Mouse (Mus musculus) ovary, adult 2 months (tissue): Measurements from ENCODE around the gene Cchcr1. TPM values are rescaled to one million over a fixed set of nuclear protein-coding genes. Genes with fewer than 3 reads are reported as not detected.

Source experiments
- polyA plus RNA-seq: library from polyadenylated mRNA; depleted of rRNA; stranded (reverse); fragments of >200 nt; gene quantifications from 2 replicates; pipeline ENCODE4 v1.2.3, GENCODE M21; 2012; rRNA removed

Cchcr1 gene
- 14.6 and 15.2 TPM in 2 replicates for polyA plus RNA-seq

DNA sequence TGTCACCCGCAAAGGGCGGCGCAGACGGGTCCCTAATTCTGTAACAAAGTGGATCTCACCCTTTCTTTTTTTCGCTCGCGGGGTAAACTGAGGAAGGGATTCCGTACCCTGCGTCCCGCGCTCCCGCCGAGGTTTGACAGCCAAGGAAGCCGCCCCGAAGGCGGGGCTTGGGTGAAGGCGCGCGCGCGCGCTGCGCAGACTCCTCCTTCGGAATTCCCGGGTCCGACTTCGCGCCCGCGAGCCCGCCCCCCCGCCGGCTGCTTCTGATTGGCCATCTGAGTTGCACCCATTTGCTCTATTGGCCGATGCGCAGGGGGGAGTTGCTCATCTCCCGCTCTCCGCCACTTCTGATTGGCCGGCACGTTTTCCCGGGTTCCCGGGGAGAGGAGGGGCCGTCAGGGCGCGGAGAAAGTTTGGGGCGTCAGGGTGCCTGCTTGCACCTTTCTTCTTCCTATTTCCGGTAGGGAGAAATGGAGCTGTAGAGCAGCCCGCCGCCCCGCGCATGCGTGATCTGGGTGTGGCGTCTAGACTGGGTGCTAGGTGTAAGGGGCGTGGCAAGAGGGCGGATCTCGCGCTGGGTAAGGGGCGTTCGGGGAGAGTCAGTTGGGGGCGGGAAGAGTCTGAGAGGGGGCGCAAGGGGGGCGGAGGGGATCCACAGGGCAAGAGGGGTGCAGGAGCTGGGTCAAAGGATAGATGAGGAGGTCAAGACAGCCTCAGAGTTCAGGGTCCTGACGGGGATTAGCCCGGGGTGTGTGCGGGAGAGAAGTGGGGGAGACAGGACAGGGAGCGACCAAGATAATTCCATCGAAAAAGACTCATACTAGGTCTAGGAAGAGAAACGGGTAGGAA lies at the start of gene Cchcr1, which contains the start of gene Tcf19:
Cchcr1 (plus strand) TSS at position 449 of the 849 bp plus-strand sequence.
Tcf19 (minus strand) TSS at position 173 of the 849 bp plus-strand sequence.

DNA sequence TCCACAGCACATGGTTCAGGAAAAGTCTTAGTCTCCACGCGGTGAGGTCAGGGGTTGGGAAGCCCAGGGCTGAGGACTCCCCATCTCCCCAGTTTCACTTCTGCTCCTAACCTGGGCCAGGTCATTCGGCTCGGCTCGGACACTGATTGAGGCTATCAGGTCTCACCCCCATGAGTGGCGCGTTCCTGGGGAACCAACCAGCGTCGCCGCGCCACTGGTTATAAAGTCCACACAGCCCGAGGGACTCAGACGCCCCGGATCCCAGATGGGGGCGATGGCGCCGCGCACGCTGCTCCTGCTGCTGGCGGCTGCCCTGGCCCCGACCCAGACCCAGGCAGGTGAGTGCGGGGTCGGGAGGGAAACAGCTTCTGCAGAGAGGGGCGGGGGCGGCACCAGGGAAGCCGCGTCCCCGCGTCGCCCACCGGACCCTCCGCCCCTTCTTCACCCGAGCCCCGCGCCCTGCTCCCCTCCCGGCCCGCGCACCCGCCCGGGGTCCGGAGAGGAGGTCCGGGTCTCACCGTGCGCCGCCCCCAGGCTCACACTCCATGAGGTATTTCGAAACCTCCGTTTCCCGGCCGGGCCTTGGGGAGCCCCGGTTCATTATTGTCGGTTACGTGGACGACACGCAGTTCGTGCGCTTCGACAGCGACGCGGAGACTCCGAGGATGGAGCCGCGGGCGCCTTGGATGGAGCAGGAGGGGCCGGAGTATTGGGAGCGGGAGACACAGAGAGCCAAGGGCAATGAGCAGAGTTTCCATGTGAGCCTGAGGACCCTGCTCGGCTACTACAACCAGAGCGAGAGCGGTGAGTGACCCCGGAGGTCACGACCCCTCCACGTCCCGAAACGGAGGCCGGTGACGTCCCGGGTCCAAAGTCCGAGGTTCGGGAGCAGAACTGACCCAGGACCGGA lies 46.8 kb upstream of the Cchcr1 start, which contains the start of gene H2-Q10:
H2-Q10 (plus strand) TSS at position 248 of the 910 bp plus-strand sequence.

GRCm38 (mm10) chr17:35505776-35506175 lies 11.1 kb upstream of the Cchcr1 start, which contains the start of gene Pou5f1:
Pou5f1 (plus strand) TSS chr17:35506018.

GRCm38 (mm10) chr17:35532901-35533300 lies 16.0 kb downstream of the Cchcr1 start, which contains the start of gene Psors1c2:
Psors1c2 (plus strand) TSS chr17:35533201.

DNA sequence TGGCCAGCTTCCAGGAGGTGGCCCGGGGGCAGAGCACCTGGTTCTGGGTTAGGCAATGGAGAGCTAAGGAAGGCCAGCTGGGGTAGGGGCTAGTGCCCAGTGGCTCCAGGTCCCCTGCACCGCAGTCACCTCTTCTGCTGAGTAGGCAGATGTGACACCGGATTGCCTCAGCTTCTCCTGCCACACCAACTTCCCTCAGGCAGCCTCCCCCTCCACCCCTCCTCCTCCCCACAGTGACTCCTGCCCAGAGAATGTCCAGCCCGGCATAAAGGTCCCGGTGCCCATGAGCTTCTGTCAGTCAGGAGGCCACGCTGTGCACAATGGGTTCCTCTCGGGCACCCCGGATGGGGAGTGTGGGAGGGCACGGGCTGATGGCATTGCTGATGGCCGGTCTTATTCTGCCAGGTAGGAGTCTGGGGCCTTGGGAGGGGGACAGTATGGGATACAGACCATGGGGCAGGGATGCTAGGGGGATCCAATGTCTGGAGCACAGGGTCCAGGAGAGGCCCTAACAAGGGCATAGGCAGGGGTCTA lies 35.0 kb downstream of the Cchcr1 start, which contains the start of gene Cdsn:
Cdsn (plus strand) TSS at position 248 of the 534 bp plus-strand sequence.

DNA sequence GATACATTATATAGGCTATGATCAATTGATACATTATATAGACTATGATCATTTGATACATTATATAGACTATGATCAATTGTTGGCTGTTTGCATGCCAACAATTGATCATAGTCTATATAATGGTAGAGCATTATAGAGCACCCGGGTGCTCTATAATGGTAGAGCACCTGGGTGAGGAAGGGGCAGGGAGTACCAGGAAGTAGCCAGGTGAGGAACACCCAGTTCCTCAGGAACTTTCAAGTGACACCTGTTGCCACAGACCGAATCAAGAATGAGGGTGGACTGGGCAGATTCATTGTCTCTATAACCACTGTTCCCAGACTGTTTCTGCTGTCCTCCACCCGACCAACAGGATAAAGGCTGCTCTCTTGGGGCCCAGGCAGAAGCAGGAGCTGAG lies 50.2 kb downstream of the Cchcr1 start, which contains the start of gene 2300002M23Rik:
2300002M23Rik (plus strand) TSS at position 301 of the 400 bp plus-strand sequence.

Other genes with a start within 250 kb of the Cchcr1 start
- gene H2-Q1, start 196.7 kb upstream of the Cchcr1 start, polyA plus RNA-seq = not detected in 2 replicates
- gene H2-Q2, start 174.9 kb upstream of the Cchcr1 start, polyA plus RNA-seq = 1.3 and 2.0 TPM in 2 replicates
- 77.6 and 85.0 TPM in 2 replicates for gene H2-Q4, start 137.5 kb upstream of the Cchcr1 start, polyA plus RNA-seq
- gene H2-Q6, start 92.2 kb upstream of the Cchcr1 start, polyA plus RNA-seq = 20.9 and 39.7 TPM in 2 replicates
- gene H2-Q7, start 77.9 kb upstream of the Cchcr1 start, polyA plus RNA-seq = 52.3 and 110 TPM in 2 replicates
- 23.2 and 37.6 TPM in 2 replicates for gene H2-Q10, start 47.0 kb upstream of the Cchcr1 start, polyA plus RNA-seq
- 4.1 and 4.2 TPM in 2 replicates for gene Pou5f1, start 11.1 kb upstream of the Cchcr1 start, polyA plus RNA-seq
- gene Tcf19, start 276 bp upstream of the Cchcr1 start, polyA plus RNA-seq = 14.8 and 18.4 TPM in 2 replicates
- 0.27 and 0.47 TPM in 2 replicates for gene Psors1c2, start 16.1 kb downstream of the Cchcr1 start, polyA plus RNA-seq
- 7.0 and 11.7 TPM in 2 replicates for gene Cdsn, start 35.0 kb downstream of the Cchcr1 start, polyA plus RNA-seq
- gene 2300002M23Rik, start 50.4 kb downstream of the Cchcr1 start, polyA plus RNA-seq = 13.8 and 15.5 TPM in 2 replicates
- gene Sfta2, start 84.4 kb downstream of the Cchcr1 start, polyA plus RNA-seq = 0.29 TPM in 1 of 2 replicates, not detected in the other
- not detected in 2 replicates for gene Gm9573, start 109.5 kb downstream of the Cchcr1 start, polyA plus RNA-seq
- gene Mucl3, start 126.6 kb downstream of the Cchcr1 start, polyA plus RNA-seq = 0.17 TPM in 1 of 2 replicates, not detected in the other
- gene Vars2, start 150.5 kb downstream of the Cchcr1 start, polyA plus RNA-seq = 71.0 and 77.4 TPM in 2 replicates
- gene Gtf2h4, start 156.6 kb downstream of the Cchcr1 start, polyA plus RNA-seq = 35.2 and 36.6 TPM in 2 replicates
- 131 and 142 TPM in 2 replicates for gene Ddr1, start 187.5 kb downstream of the Cchcr1 start, polyA plus RNA-seq